Mouse (Mus musculus) layer of hippocampus, adult 2 months (tissue): ENCODE results near the gene B430305J03Rik. TPM values are rescaled to one million over a fixed set of nuclear protein-coding genes. Genes with fewer than 3 reads are reported as not detected.

ENCODE experiments used
- DNase-seq, 2 experiments: peaks; one replicate each; pipeline ENCODE4 v3.0.0; 2022; ENCODE audit warnings: low spot score in 2 of 2
- H3K27ac ChIP-seq: fragments of 200-600 bp; 2 replicates; pipeline ENCODE4 v1.8.1; 2022
- H3K4me3 ChIP-seq: fragments of 200-600 bp; 2 replicates; pipeline ENCODE4 v1.8.1; 2022; ENCODE audit warnings: mild to moderate bottlenecking
- CTCF ChIP-seq: fragments of 200-600 bp; conservative IDR thresholded peaks from 2 replicates; pipeline ENCODE4 v1.8.1; 2022; ENCODE audit warnings: antibody characterized with exemption, mild to moderate bottlenecking, moderate library complexity
- total RNA-seq, 2 experiments: library from RNA; stranded (reverse); gene quantifications; 2 replicates each; pipeline ENCODE4 v1.2.3; 2021

The B430305J03Rik gene
- total RNA-seq, 2 experiments from 2014 or later: 2.6 to 3.2 TPM

GRCm38 (mm10) chr3:61364661-61364977, 1.1 kb downstream of the B430305J03Rik start:
- TF ChIP-seq CTCF: no peak
- peak overlapping the region; percentile 97 for H3K27ac ChIP-seq
- H3K4me3 ChIP-seq: peak overlapping the region; percentile 79
- no peak for DNase-seq

- Histone ChIP-seq H3K4me3 (peak overlapping the region; percentile 79), H3K27ac (peak overlapping the region; percentile 97)
- peak; percentile 95 to 98 for DNase-seq
- TF ChIP-seq CTCF: no peak
Measured at GRCm38 (mm10) chr3:61363989-61364660, 1.6 kb downstream of the B430305J03Rik start.

GRCm38 (mm10) chr3:61363161-61363988, 2.4 kb downstream of the B430305J03Rik start:
- Histone ChIP-seq H3K27ac (peak overlapping the region; percentile 97), H3K4me3 (peak overlapping the region; percentile 79)
- TF ChIP-seq CTCF: no peak
- peak; percentile 93 to 97 for DNase-seq

DNA sequence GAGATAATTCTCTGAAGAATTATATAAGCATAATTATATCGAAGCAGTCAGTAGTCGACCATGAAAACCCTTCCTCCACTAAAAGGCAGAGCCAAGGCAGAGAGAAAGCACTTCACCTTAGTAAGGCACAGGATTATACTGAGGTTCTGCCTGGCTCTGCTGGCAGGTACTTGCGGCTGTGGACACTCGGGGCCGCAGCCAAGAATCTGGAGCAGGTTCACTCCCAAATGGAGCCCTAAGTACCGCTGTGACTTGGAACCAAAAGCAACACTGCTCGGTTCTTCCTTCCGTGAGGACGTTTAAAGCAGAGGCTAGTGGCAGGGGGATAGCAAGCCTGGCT, 3.0 kb downstream of the B430305J03Rik start:
- DNase-seq: no peak
- TF ChIP-seq CTCF: no peak
- H3K27ac ChIP-seq: peak overlapping the region; percentile 97
- peak overlapping the region; percentile 79 for H3K4me3 ChIP-seq

- no peak for DNase-seq
- Histone ChIP-seq H3K4me3 (no peak within 1 kb of the TSS), H3K27ac (peak within 1 kb of the TSS; percentile 97; the same call in 1 of the 2 replicates)
- no peak for TF ChIP-seq CTCF
Measured at GRCm38 (mm10) chr3:61361338-61361737, 4.4 kb downstream of the B430305J03Rik start, which contains the start of gene Rap2b. Gene Rap2b (plus strand): TSS chr3:61361638.

DNA sequence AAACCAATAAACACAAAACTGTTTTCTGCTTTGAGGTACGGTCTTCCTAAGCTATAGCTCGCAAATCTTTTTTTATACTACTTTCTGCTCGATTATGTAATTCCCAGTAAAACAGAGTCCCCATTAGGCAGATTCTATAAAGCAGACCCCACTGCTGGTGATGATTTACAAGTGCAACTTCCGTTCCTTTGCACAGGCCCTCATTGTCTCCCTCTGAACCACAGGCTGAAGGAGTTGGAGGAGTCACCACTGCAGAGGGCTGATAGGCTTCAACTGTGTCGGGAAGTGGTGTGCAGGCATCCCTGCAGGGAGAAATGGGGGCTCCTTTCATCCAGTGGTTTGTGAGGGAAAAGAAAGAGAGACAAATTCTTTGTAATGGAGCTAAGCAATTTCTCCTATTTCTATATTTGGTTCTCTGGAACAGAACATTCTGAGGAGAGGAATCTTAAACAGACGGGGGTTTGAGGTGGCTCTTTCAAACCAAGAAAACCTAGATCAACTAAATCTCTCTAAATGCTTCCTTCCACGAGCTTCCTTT, 6.9 kb downstream of the B430305J03Rik start:
- H3K27ac ChIP-seq: peak overlapping the region; percentile 79
- no peak for TF ChIP-seq CTCF
- DNase-seq: no peak
- no peak overlapping the region for H3K4me3 ChIP-seq

DNA sequence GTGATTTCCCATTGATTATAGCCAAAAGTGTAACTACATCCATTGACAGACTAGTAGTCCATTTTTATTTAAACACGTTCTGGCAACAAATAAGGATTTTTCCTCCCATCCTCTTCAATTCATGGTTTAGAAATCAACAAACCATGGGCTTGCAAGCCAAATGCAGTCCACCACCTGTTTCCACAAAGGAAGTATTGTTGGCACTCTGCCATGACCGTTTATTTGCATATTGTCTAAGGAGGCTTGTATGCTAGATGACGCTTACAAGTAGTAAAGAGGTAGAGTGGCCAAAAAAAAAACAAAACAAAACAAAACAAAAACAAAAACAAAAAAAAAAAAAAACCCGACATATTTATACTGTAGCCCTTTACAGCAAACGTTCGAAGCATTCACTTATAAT, 7.6 kb downstream of the B430305J03Rik start:
- no peak overlapping the region for H3K4me3 ChIP-seq
- no peak for DNase-seq
- peak overlapping the region; percentile 79; the same call in 1 of the 2 replicates for H3K27ac ChIP-seq
- no peak for TF ChIP-seq CTCF

DNA sequence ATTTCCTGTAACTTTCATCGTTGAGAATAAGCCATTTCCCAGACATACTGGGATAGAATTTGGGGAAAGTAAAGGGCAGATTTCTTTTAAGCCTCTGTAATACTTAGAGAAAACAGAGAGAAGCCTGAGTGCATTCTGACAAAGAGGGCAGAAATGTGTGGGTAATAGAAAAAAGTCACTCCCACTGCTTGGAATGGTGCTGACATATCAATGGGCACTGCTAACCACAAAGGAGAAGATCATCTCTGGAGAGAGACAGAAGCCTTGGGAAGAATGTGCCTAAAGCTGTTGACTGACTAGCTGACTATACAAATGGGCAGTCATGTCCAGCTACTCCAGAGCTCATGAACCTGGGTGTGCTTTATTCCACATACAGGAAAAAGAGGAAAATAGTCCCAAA, 10.3 kb downstream of the B430305J03Rik start:
- Histone ChIP-seq H3K4me3 (no peak overlapping the region), H3K27ac (no peak overlapping the region)
- DNase-seq: no peak
- no peak for TF ChIP-seq CTCF

- TF ChIP-seq CTCF: no peak
- Histone ChIP-seq H3K27ac (peak overlapping the region; percentile 68), H3K4me3 (no peak overlapping the region)
- no peak for DNase-seq
Measured at GRCm38 (mm10) chr3:61349433-61349832, 16.3 kb downstream of the B430305J03Rik start.

DNA sequence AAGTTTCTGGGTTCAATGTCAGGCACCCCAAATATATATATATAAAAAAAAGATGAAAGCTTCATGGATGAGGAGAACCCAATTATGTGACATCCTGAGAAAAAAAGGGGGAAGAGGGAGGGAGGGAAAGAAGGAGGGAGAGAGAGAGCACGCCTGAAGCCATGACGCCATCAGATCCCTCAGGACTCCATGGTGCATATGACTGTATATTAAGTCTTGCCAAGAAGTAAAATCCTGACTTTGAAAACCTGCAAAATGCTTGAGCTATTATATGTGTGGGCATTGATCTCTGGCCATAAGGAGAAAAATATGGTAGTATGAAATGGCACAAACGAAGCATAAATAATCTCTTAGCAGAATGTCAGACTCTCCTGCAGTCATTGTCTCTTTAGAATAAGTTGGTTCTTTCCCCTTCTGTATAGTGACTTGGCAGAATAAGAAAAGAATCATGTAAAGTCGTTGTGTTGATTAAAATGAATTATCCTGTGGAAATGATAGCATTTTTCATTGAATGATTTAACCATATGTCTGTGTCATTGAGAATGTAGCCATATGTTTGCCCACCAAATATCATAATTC, 17.6 kb downstream of the B430305J03Rik start:
- peak overlapping the region; percentile 68 for H3K27ac ChIP-seq
- TF ChIP-seq CTCF: no peak
- no peak for DNase-seq
- no peak overlapping the region for H3K4me3 ChIP-seq

- no peak for DNase-seq
- Histone ChIP-seq H3K4me3 (no peak overlapping the region), H3K27ac (no peak overlapping the region)
- TF ChIP-seq CTCF: no peak
Measured at GRCm38 (mm10) chr3:61345636-61346035, 20.1 kb downstream of the B430305J03Rik start.

DNA sequence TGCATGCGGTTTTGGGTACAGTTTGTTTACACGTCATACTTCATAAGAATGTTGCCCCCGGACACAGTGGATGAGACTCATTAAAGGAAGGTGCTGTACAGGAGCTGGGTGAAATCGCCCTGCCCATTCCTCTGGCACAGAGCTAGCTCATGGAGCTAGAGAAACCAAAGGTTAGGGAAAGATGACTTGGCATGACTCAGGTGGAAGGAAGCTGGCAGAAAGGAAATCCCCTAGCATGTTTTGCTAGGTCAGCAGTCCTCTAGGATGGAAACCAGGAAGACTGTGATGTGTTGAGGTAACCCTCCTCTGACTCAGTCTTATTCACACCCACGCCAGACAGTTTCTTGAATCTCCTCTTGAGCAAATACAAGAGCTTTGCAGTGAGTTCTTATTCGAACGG, 21.7 kb downstream of the B430305J03Rik start:
- no peak for DNase-seq
- no peak for TF ChIP-seq CTCF
- no peak overlapping the region for H3K4me3 ChIP-seq
- no peak overlapping the region for H3K27ac ChIP-seq

- Histone ChIP-seq H3K27ac (no peak overlapping the region), H3K4me3 (no peak overlapping the region)
- DNase-seq: no peak
- no peak for TF ChIP-seq CTCF
Measured at GRCm38 (mm10) chr3:61340321-61340720, 25.4 kb downstream of the B430305J03Rik start.

DNA sequence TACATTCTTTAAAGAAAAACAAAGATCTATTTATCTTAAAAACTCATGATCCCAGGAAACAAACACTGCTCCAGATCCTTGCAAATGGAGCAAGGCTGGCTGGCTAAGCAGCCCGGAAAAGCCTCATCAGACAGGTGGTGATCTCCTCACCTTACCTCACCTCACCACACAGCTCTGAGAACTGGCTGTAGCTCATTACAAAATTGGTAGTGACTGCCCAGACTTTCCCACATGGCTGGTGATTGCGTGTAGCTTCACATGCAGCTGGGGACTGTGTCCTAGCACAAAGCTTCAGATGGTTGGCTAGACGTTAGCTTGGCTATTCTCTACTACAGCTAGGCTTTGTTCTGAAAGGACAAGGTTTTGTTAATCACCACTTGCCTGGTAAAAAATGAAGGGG, 28.5 kb downstream of the B430305J03Rik start:
- H3K4me3 ChIP-seq: no peak overlapping the region
- TF ChIP-seq CTCF: no peak
- DNase-seq: no peak
- H3K27ac ChIP-seq: no peak overlapping the region
